8 mouse cellular contexts compared by ENCODE assay signal in the genomic region with DNA sequence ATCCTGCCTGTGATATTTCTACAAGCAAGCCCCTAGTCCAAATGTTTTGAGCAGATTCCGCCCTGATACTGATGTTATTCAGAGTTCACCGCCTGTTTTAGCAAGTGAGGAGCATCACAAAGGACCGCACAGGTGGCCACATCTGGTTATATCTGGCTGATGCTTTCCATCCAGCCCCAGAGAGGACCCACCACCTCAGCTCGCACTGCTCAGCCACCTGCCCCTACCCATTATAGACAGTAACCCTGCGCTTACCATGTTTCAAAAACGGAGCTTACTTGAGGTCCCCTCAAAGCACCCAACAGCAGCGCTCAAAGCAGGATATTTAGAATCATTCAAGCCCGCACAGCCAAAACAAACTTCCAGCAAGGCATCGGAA.
DNase-seq lines count a peak whose midpoint lies in the region; ATAC-seq and TF ChIP-seq lines count a peak whose summit lies in the region.
"Not testable (repeated sequence)": the region's sequence is repeated elsewhere in the genome, so short reads cannot be mapped to it uniquely, and the experiment has no call there.

No protein-coding gene starts in this region.

- DNase-seq in c-Kit-positive CD71-positive TER-119-positive erythroid progenitor cells, embryonic 14.5 days (ENCODE audit: low spot score), result peak; percentile 3
- DNase-seq in heart, postnatal 0 days (ENCODE audit: low spot score); liver, embryonic 13.5 days: not testable (repeated sequence)

- H3K27ac ChIP-seq in forebrain, embryonic 12.5 days, result peak overlapping the region; percentile 79
- peak overlapping the region; percentile 88 for H3K27ac ChIP-seq in heart, postnatal 0 days (ENCODE audit: low read depth)
- peak overlapping the region; percentile 87 for H3K27ac ChIP-seq in kidney, embryonic 15.5 days
- H3K27ac ChIP-seq in liver, embryonic 13.5 days, result peak overlapping the region; percentile 77
- peak overlapping the region; percentile 82 for H3K27ac ChIP-seq in midbrain, embryonic 12.5 days (replicated peaks)
- H3K27ac ChIP-seq in small intestine, adult 2 months (ENCODE audit: insufficient read depth, low read depth, low read length), result not testable (repeated sequence)

- peak overlapping the region; percentile 32 for H3ac ChIP-seq in C2C12 (ENCODE audit: control insufficient read depth, insufficient read length, low read depth)

- peak overlapping the region; percentile 55 for H3K4me3 ChIP-seq in C2C12 (ENCODE audit: insufficient read depth, poor library complexity, severe bottlenecking)
- peak overlapping the region; percentile 56 for H3K4me3 ChIP-seq in forebrain, embryonic 12.5 days (replicated peaks)
- H3K4me3 ChIP-seq in heart, postnatal 0 days (ENCODE audit: low read depth, low read length), result peak overlapping the region; percentile 78
- peak overlapping the region; percentile 74 for H3K4me3 ChIP-seq in kidney, embryonic 15.5 days (replicated peaks)
- peak overlapping the region; percentile 76 for H3K4me3 ChIP-seq in liver, embryonic 13.5 days (replicated peaks)
- H3K4me3 ChIP-seq in midbrain, embryonic 12.5 days, result peak overlapping the region; percentile 68
- peak overlapping the region; percentile 80 for H3K4me3 ChIP-seq in small intestine, adult 2 months (ENCODE audit: low read depth, low read length)

- TF ChIP-seq CTCF in C2C12 (IDR thresholded peaks at IDR 0.05; ENCODE audit: control insufficient read depth, insufficient read depth, insufficient read length); heart, postnatal 0 days (IDR thresholded peaks at IDR 0.05; ENCODE audit: low read depth); small intestine, adult 2 months (IDR thresholded peaks at IDR 0.05; ENCODE audit: extremely low read depth, insufficient read length, insufficient replicate concordance, low read depth, low read length): not testable (repeated sequence)

- H3K9me3 ChIP-seq in forebrain, embryonic 12.5 days; heart, postnatal 0 days (replicated peaks; ENCODE audit: control insufficient read depth, low read length); kidney, embryonic 15.5 days (replicated peaks); liver, embryonic 13.5 days (replicated peaks); midbrain, embryonic 12.5 days: not testable (repeated sequence)

- ATAC-seq in forebrain, embryonic 12.5 days (ENCODE audit: low FRiP score); heart, postnatal 0 days (ENCODE audit: insufficient read depth, low read depth); liver, embryonic 13.5 days (ENCODE audit: low read depth): not testable (repeated sequence)
- ATAC-seq in kidney, embryonic 15.5 days (replicated peaks; ENCODE audit: low FRiP score), result peak; percentile 63; the same call in 1 of the 2 replicates
- peak; percentile 44; the same call in 1 of the 2 replicates for ATAC-seq in midbrain, embryonic 12.5 days (ENCODE audit: low FRiP score, low read depth)

- H3K36me3 ChIP-seq in C2C12 (ENCODE audit: control insufficient read depth, insufficient read depth); forebrain, embryonic 12.5 days (replicated peaks); heart, postnatal 0 days (replicated peaks; ENCODE audit: control insufficient read depth, insufficient read depth, low read length); liver, embryonic 13.5 days; midbrain, embryonic 12.5 days; small intestine, adult 2 months (ENCODE audit: control insufficient read depth, insufficient read depth, low read length): not testable (repeated sequence)
- peaks cover 14% of the 10 kb centered on the region; the same call in 1 of the 2 replicates for H3K36me3 ChIP-seq in kidney, embryonic 15.5 days

- TF ChIP-seq POLR2A in small intestine, adult 2 months (IDR thresholded peaks at IDR 0.05; ENCODE audit: low read depth, low read length), result not testable (repeated sequence)

- not testable (repeated sequence) for H3K27me3 ChIP-seq in C2C12 (ENCODE audit: control insufficient read depth, insufficient read depth, insufficient read length); forebrain, embryonic 12.5 days; heart, postnatal 0 days (ENCODE audit: control insufficient read depth, insufficient read depth, low read length); kidney, embryonic 15.5 days; liver, embryonic 13.5 days; midbrain, embryonic 12.5 days; small intestine, adult 2 months (ENCODE audit: control insufficient read depth, insufficient read depth, low read length)

- H3K4me1 ChIP-seq in forebrain, embryonic 12.5 days, result peaks cover 14% of the 10 kb centered on the region
- H3K4me1 ChIP-seq in heart, postnatal 0 days (ENCODE audit: control insufficient read depth, insufficient read depth), result peaks cover 14% of the 10 kb centered on the region
- not testable (repeated sequence) for H3K4me1 ChIP-seq in kidney, embryonic 15.5 days; small intestine, adult 2 months (ENCODE audit: control insufficient read depth, insufficient read depth, insufficient read length, low read length)
- peaks cover 17% of the 10 kb centered on the region for H3K4me1 ChIP-seq in liver, embryonic 13.5 days (replicated peaks)
- H3K4me1 ChIP-seq in midbrain, embryonic 12.5 days, result peaks cover 12% of the 10 kb centered on the region; the same call in 1 of the 2 replicates

- H3K79me2 ChIP-seq in C2C12 (ENCODE audit: control insufficient read depth, insufficient read depth), result peaks cover 43% of the 10 kb centered on the region

- peak overlapping the region; percentile 71 for H3K4me2 ChIP-seq in forebrain, embryonic 12.5 days
- peak overlapping the region; percentile 82 for H3K4me2 ChIP-seq in heart, postnatal 0 days (ENCODE audit: low read depth, low read length)
- H3K4me2 ChIP-seq in kidney, embryonic 15.5 days, result peak overlapping the region; percentile 74
- H3K4me2 ChIP-seq in liver, embryonic 13.5 days, result peak overlapping the region; percentile 75
- peak overlapping the region; percentile 73 for H3K4me2 ChIP-seq in midbrain, embryonic 12.5 days (replicated peaks)

- 7% methylated on average over 9 of the region's 9 CpGs for WGBS in forebrain, embryonic 12.5 days
- WGBS in heart, postnatal 0 days, result 5% methylated on average over 9 of the region's 9 CpGs
- WGBS in kidney, embryonic 15.5 days, result 4% methylated on average over 9 of the region's 9 CpGs
- WGBS in liver, embryonic 13.5 days (ENCODE audit: insufficient replicate concordance), result 5% methylated on average over 9 of the region's 9 CpGs
- 9% methylated on average over 9 of the region's 9 CpGs for WGBS in midbrain, embryonic 12.5 days
- 1% methylated on average over 9 of the region's 9 CpGs for WGBS in small intestine, adult 2 months

- peak overlapping the region; percentile 67 for H3K9ac ChIP-seq in forebrain, embryonic 12.5 days
- H3K9ac ChIP-seq in heart, postnatal 0 days (replicated peaks; ENCODE audit: low read depth, low read length), result peak overlapping the region; percentile 55
- H3K9ac ChIP-seq in kidney, embryonic 15.5 days, result peak overlapping the region; percentile 65
- peak overlapping the region; percentile 71 for H3K9ac ChIP-seq in liver, embryonic 13.5 days
- peak overlapping the region; percentile 64 for H3K9ac ChIP-seq in midbrain, embryonic 12.5 days (replicated peaks)

- not testable (repeated sequence) for TF ChIP-seq EP300 in heart, postnatal 0 days (IDR thresholded peaks at IDR 0.05; ENCODE audit: low read depth)

- peaks cover 31% of the 10 kb centered on the region for H3K79me3 ChIP-seq in C2C12 (ENCODE audit: low read depth)
